Mouse (Mus musculus): ENCODE results near the gene Pnp. TPM values are rescaled to one million over a fixed set of nuclear protein-coding genes. Genes with fewer than 3 reads are reported as not detected.
"Not testable (repeated sequence)": the region's sequence is repeated elsewhere in the genome, so short reads cannot be mapped to it uniquely, and the experiment has no call there.

Pnp gene
- polyA plus RNA-seq, 1 experiment, result 219 TPM

- Histone ChIP-seq H3K4me1 (ENCODE audit: control insufficient read depth, insufficient read depth, low read length) (peaks cover 19% of the 10 kb centered on the region), H3K4me3 (ENCODE audit: insufficient read depth, low read length) (no peak overlapping the region), H3K27ac (ENCODE audit: insufficient read depth, low read depth, low read length) (no peak overlapping the region)
- no peak for TF ChIP-seq POLR2A (IDR thresholded peaks at IDR 0.05; ENCODE audit: borderline replicate concordance, low read depth, low read length)
- TF ChIP-seq CTCF (IDR thresholded peaks at IDR 0.05; ENCODE audit: low read depth, low read length), result no peak
These were observed 42.8 kb downstream of the Pnp start for GRCm38 (mm10) chr14:50973700-50974099.

- no peak overlapping the region for H3K27ac ChIP-seq (ENCODE audit: insufficient read depth, low read depth, low read length)
- TF ChIP-seq CTCF (IDR thresholded peaks at IDR 0.05; ENCODE audit: low read depth, low read length) (no peak), POLR2A (IDR thresholded peaks at IDR 0.05; ENCODE audit: borderline replicate concordance, low read depth, low read length) (no peak)
- peaks cover 14% of the 10 kb centered on the region for H3K4me1 ChIP-seq (ENCODE audit: control insufficient read depth, insufficient read depth, low read length)
- no peak overlapping the region for H3K4me3 ChIP-seq (ENCODE audit: insufficient read depth, low read length)
These were observed 44.1 kb downstream of the Pnp start for GRCm38 (mm10) chr14:50975001-50975400.

DNA sequence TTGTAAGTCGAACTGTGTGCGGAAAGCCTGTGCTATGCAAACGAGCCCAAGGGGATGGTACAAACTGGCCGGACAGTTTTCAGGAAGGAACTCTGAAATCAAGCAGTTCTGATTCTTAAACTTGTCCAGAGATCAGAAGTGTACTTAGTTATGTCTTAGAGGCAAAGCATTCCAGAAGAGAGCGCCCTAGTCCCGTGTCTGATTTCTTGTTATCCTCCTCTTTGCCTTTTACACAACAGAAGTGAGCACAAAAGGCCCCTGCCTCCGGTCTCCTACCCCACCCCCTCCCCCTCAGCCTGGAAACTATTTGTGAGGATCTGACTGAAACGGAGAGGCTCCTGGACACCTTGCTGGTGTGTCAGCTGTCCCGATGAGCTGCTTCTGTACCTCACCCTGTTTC lies 45.8 kb downstream of the Pnp start:
- H3K27ac ChIP-seq (ENCODE audit: insufficient read depth, low read depth, low read length), result no peak overlapping the region
- peaks cover 4% of the 10 kb centered on the region for H3K4me1 ChIP-seq (ENCODE audit: control insufficient read depth, insufficient read depth, low read length)
- no peak overlapping the region for H3K4me3 ChIP-seq (ENCODE audit: insufficient read depth, low read length)
- TF ChIP-seq POLR2A (IDR thresholded peaks at IDR 0.05; ENCODE audit: borderline replicate concordance, low read depth, low read length) (no peak), CTCF (IDR thresholded peaks at IDR 0.05; ENCODE audit: low read depth, low read length) (no peak)

DNA sequence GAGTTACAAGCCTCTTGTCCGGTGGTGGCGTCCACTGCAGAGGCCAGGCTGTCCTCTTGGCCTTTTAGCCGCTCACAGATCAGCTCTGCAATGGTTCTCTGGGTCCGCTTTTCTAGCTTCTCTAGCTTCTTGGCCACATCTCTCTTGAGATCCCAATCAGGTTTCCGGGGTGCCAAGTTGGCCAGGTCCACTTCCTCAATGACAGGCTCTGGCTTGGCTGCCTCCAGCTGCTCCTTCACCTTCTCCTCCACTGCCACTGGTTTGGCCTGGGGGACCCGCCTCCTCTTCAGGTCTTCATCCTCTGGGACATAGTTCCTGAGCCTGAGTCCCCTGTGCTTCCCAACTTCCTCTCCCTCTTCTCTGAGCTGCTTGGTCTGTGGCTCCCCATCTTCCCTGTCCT lies 47.6 kb downstream of the Pnp start:
- H3K4me1 ChIP-seq (ENCODE audit: control insufficient read depth, insufficient read depth, low read length); H3K27ac ChIP-seq (ENCODE audit: insufficient read depth, low read depth, low read length): not testable (repeated sequence)

DNA sequence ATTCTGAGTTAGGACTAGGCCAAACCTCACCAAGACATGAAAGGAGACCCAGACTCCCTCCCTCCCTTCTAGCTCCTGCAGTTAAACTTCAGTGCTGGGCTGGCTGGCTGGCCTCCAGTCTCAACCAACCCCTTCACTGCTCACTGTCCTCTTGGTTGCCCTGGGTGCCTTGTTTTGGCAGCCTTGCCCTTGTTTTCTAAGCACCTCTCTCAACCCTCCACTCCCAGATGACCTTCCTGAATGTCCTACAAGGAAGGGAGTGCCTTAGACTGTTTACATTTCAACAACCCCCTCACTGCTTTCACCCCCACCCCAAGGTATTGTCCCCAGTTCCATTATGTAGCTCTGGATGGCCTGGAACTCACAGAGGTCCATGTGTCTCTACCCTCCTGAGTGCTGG lies 48.7 kb downstream of the Pnp start:
- no peak for TF ChIP-seq CTCF (IDR thresholded peaks at IDR 0.05; ENCODE audit: low read depth, low read length)
- TF ChIP-seq POLR2A (IDR thresholded peaks at IDR 0.05; ENCODE audit: borderline replicate concordance, low read depth, low read length), result no peak
- H3K27ac ChIP-seq (ENCODE audit: insufficient read depth, low read depth, low read length), result no peak overlapping the region
- H3K4me3 ChIP-seq (ENCODE audit: insufficient read depth, low read length), result no peak overlapping the region
- peaks cover 8% of the 10 kb centered on the region for H3K4me1 ChIP-seq (ENCODE audit: control insufficient read depth, insufficient read depth, low read length)

More for the DNA sequence above, 47.6 kb downstream of the Pnp start:
- not testable (repeated sequence) for H3K4me3 ChIP-seq (ENCODE audit: insufficient read depth, low read length)

- TF ChIP-seq CTCF (IDR thresholded peaks at IDR 0.05; ENCODE audit: low read depth, low read length), result no peak
- no peak for TF ChIP-seq POLR2A (IDR thresholded peaks at IDR 0.05; ENCODE audit: borderline replicate concordance, low read depth, low read length)
- H3K4me1 ChIP-seq (ENCODE audit: control insufficient read depth, insufficient read depth, low read length), result peaks cover 8% of the 10 kb centered on the region
- H3K4me3 ChIP-seq (ENCODE audit: insufficient read depth, low read length), result no peak overlapping the region
- no peak overlapping the region for H3K27ac ChIP-seq (ENCODE audit: insufficient read depth, low read depth, low read length)
These were observed 50.3 kb downstream of the Pnp start for GRCm38 (mm10) chr14:50981207-50981606.

DNA sequence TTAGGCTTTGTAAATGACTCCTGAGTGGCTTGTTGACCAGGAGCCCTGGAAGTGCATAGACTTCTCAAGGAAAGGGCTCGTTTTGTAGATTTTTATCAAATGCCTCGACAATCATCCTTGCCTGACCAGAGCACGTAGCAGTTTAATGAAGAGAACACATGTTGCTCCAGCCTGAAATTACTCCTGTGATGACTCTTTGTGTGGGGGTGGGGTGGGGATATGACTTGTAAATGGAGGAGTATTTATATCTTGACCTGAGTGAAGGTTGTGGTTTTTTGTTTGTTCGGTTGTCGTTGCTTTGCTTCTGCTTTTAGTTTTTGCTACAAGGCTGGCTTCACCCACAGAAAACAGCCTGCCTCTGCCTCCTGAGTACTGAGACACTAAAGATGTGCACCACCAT lies 51.0 kb downstream of the Pnp start:
- H3K27ac ChIP-seq (ENCODE audit: insufficient read depth, low read depth, low read length), result no peak overlapping the region
- no peak overlapping the region for H3K4me3 ChIP-seq (ENCODE audit: insufficient read depth, low read length)
- TF ChIP-seq POLR2A (IDR thresholded peaks at IDR 0.05; ENCODE audit: borderline replicate concordance, low read depth, low read length), result no peak
- no peak for TF ChIP-seq CTCF (IDR thresholded peaks at IDR 0.05; ENCODE audit: low read depth, low read length)
- H3K4me1 ChIP-seq (ENCODE audit: control insufficient read depth, insufficient read depth, low read length), result peaks cover 8% of the 10 kb centered on the region

DNA sequence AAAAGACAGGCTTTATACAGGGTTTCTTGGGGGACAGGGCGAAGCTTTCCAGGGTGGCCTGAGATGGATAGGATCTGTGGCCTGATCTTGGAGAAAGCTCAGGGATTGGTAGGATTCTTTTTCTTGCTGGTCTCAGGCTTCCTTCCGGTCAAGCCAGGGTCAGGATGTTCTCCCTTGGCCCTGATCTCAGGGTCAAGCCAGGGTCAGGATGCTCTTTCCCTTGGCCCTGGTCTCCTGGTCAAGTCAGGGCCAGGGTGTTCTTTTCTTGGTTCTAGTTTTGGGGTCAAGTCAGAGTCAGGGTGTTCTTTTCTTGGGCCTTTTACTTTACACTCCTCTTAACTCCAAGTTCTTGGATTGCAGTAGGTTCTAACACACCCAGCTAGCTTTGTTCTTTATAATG lies 56.8 kb downstream of the Pnp start:
- H3K4me3 ChIP-seq (ENCODE audit: insufficient read depth, low read length), result no peak overlapping the region
- TF ChIP-seq POLR2A (IDR thresholded peaks at IDR 0.05; ENCODE audit: borderline replicate concordance, low read depth, low read length) (no peak), CTCF (IDR thresholded peaks at IDR 0.05; ENCODE audit: low read depth, low read length) (no peak)
- H3K27ac ChIP-seq (ENCODE audit: insufficient read depth, low read depth, low read length), result no peak overlapping the region

DNA sequence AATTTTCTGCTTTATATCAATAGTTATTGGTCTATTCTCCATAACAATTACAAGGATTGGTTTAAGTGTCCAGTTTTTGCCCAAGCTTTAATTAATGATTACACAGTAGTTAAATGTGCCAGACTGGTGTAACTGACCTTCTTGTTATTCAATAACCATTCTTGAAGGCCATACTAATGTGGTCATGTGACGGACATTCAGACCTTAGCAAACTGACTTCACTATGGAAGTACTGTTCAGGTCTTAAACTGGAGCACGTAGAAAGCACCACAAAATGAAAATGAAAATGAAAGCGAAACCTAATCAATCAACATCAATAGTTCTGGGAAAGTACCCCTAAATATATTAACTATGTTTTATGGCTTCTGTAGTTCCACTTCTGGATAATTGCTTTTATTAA lies 60.2 kb downstream of the Pnp start:
- TF ChIP-seq POLR2A (IDR thresholded peaks at IDR 0.05; ENCODE audit: borderline replicate concordance, low read depth, low read length) (no peak), CTCF (IDR thresholded peaks at IDR 0.05; ENCODE audit: low read depth, low read length) (no peak)
- no peak overlapping the region for H3K27ac ChIP-seq (ENCODE audit: insufficient read depth, low read depth, low read length)
- H3K4me3 ChIP-seq (ENCODE audit: insufficient read depth, low read length), result no peak overlapping the region
- peaks cover 2% of the 10 kb centered on the region; the same call in 1 of the 2 replicates for H3K4me1 ChIP-seq (ENCODE audit: control insufficient read depth, insufficient read depth, low read length)

More for the DNA sequence above, 56.8 kb downstream of the Pnp start:
- peaks cover 2% of the 10 kb centered on the region; the same call in 1 of the 2 replicates for H3K4me1 ChIP-seq (ENCODE audit: control insufficient read depth, insufficient read depth, low read length)

DNA sequence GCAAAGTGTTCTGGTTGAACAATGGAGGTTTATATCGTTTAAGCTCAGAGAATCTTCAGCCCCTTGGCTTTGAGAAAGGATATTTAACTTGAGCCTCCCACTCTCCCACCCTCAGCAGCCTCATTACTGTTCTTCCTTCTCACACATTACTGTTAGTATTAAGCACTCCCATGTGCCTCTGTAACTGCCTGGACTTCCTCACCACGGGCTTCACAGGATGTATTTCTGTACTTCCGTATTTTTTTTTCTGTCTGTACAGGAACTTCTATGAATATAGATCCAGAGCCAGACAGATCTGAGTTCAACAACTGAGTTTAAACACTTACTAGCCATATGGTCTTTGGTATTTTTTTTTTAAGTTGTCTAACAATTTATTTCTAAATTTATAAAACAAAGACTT lies 66.2 kb downstream of the Pnp start:
- H3K4me1 ChIP-seq (ENCODE audit: control insufficient read depth, insufficient read depth, low read length), result peaks cover 15% of the 10 kb centered on the region
- H3K27ac ChIP-seq (ENCODE audit: insufficient read depth, low read depth, low read length), result peak overlapping the region; percentile 83
- TF ChIP-seq CTCF (IDR thresholded peaks at IDR 0.05; ENCODE audit: low read depth, low read length), result no peak
- TF ChIP-seq POLR2A (IDR thresholded peaks at IDR 0.05; ENCODE audit: borderline replicate concordance, low read depth, low read length), result no peak
- no peak overlapping the region for H3K4me3 ChIP-seq (ENCODE audit: insufficient read depth, low read length)
